20 mouse cellular contexts compared by ENCODE assay signal in the genomic region with DNA sequence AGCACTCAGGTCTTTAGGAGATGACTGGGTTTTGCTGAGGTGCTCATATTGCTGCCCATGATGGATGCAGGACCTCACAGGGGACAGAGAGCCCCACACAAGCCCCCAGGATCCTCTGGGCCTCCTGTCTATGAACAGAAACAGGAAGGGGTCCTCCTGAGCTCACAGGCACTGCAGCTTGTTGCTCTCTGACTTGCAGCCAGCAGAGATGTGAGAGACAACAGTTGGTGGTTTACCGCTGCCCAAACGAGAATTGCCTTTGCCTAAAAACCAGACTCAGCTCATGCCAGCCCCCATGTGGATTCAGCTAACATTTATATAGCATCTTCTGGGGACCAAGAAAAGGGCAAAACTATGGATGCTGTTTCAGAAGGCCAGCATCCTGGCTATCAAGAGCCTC.
"Had no signal": no experiment of that assay in that cellular context is flagged by ENCODE, and none has a peak within 500 bp of the region (broad histone marks: within the 10 kb centered on the region; RNA-seq: fewer than 3 reads in every experiment).

No protein-coding gene starts in this region.

- ATAC-seq: intestine, postnatal 0 days; liver, embryonic 12.5 days had no signal

- H3K4me2 ChIP-seq: kidney, embryonic 15.5 days; limb, embryonic 13.5 days; liver, embryonic 12.5 days; liver, embryonic 15.5 days; lung, embryonic 15.5 days; stomach, embryonic 15.5 days had no signal

- H3K9ac ChIP-seq: kidney, embryonic 15.5 days; limb, embryonic 13.5 days; liver, embryonic 12.5 days; liver, embryonic 15.5 days; lung, embryonic 15.5 days; stomach, embryonic 15.5 days had no signal

- H3K4me1 ChIP-seq: liver, embryonic 12.5 days; liver, embryonic 15.5 days; lung, embryonic 15.5 days; stomach, embryonic 15.5 days had no signal

- DNase-seq: kidney, adult 8-10 months; kidney, postnatal 10 days; kidney, postnatal 36 days; layer of hippocampus, adult 9-11 months; liver; lung, adult 18-20 months; lung, postnatal 10 days; lung, postnatal 36 days; right cerebral cortex, postnatal 25 days; spleen, adult 18-20 months had no signal

- H3K36me3 ChIP-seq: kidney, embryonic 15.5 days; limb, embryonic 10.5 days; limb, embryonic 13.5 days; liver, embryonic 12.5 days; liver, embryonic 15.5 days; lung, embryonic 15.5 days; midbrain, embryonic 10.5 days; stomach, embryonic 15.5 days had no signal

- H3K9me3 ChIP-seq: kidney, embryonic 15.5 days; limb, embryonic 10.5 days; liver, embryonic 12.5 days; liver, embryonic 15.5 days; lung, embryonic 15.5 days; midbrain, embryonic 10.5 days; stomach, embryonic 15.5 days had no signal

- H3K27me3 ChIP-seq: limb, embryonic 13.5 days; liver, embryonic 15.5 days; lung, embryonic 15.5 days; stomach, embryonic 15.5 days had no signal

- H3K4me3 ChIP-seq: kidney, embryonic 15.5 days; limb, embryonic 10.5 days; limb, embryonic 13.5 days; liver, embryonic 12.5 days; liver, embryonic 15.5 days; lung, embryonic 15.5 days; megakaryocyte, embryonic 14.5 days; midbrain, embryonic 10.5 days; stomach, embryonic 15.5 days had no signal

- H3K27ac ChIP-seq: kidney, embryonic 15.5 days; limb, embryonic 10.5 days; limb, embryonic 13.5 days; liver, embryonic 12.5 days; liver, embryonic 15.5 days; lung, embryonic 15.5 days; midbrain, embryonic 10.5 days; stomach, embryonic 15.5 days had no signal
